Mouse (Mus musculus) kidney, postnatal 25 days (tissue): ENCODE data around the gene Arv1.

ENCODE experiments used
- DNase-seq, 2 experiments: peaks; one replicate each; pipeline ENCODE4 v3.0.0; 2021; ENCODE audit warnings: mixed read lengths in 2 of 2

The Arv1 gene

DNA sequence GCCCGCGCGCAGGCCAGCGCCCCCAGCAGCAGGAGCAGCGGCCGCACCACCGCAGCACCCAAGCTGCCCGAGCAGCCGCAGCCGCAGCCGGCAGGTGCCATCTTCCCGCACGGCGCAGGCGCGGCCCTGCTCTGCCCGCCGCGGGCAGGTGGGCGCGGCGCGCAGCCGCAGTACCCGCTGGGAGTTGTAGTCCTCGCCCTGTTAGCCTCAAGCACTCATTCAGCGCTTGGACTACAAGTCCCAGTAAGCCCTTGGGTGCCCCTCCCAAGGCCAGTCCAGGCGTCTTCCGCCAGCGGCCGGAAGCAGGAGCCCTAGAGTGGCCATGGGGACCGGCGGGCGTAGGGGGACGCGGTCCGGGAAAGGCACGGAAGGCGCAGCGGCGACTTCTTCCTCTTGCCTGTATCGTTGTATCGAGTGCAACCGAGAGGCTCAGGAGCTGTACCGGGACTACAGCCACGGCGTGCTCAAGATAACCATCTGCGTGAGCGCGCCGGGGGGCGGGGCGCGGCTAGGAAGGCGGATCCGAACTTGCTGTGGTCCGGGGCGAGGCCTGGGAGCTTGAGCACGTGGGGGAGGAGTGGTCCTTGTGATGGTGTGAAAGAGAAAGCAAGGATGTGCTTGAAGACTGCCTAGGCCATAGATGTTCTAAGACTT, at the start of gene Arv1, which contains the start of gene Ttc13:
Gene Arv1 (plus strand): TSS at position 278 of the 654 bp plus-strand sequence.
Gene Ttc13 (minus strand): TSS at position 122 of the 654 bp plus-strand sequence.
- DNase-seq, result peak; percentile 95 to 98

DNA sequence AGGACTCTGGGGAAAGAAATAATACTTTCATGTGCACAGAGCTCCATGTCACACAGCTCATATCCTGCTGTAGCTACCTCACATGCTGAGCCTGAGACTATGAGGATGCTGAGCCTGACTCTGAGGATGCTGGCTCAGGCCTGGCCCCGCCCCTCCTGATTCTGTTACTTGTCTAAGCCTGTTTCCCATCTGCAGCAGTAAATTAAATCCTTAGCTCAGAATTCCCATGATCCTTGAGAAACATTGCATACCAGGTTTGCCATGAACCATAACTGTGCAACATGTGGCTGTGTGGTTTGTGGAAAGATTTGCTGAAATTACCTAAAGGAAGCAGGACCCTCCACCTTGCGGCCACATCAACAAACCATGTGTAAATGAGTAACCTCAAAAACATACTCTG, 49.6 kb upstream of the Arv1 start:
- DNase-seq, result no peak

DNA sequence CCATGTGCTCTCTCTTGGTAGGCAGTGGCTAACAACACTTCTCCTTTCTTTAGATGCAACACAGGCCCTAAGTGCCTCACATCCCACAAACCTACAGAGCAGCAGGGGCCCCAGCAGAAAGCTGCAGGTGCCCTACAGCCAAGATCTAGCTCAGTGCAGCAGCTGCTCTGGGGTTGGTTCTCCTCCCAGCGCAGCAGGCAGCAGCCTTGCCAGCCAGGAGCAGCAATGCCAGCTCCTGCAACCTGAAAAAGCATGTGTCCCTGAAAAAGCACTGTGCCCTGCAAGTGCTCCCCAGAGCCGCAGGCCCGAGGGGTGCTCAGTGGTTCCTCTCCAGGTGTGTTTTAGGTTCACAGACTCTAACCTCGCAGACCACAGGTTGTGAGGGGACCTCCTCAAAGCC, 45.3 kb upstream of the Arv1 start:
- DNase-seq, result no peak

DNA sequence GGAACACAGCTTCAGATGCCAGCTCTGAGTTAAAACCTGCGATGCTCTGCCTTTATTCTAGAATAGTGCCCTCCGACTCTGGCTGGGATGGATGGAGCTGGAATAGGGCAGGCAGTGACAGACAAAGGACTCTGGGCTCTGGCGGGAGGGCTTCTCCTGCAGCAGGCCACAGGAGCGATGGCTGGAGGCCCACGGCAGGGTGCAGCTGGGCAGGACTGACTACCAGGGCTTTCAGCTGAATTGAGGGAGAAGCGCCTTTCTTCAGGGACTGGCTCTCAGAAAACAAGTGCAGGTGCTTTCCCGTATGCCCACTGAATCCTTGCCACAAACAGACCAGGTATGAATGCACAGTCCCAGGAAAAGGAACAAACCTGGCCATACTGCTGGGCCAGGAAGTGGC, 44.9 kb upstream of the Arv1 start:
- DNase-seq, result no peak

DNA sequence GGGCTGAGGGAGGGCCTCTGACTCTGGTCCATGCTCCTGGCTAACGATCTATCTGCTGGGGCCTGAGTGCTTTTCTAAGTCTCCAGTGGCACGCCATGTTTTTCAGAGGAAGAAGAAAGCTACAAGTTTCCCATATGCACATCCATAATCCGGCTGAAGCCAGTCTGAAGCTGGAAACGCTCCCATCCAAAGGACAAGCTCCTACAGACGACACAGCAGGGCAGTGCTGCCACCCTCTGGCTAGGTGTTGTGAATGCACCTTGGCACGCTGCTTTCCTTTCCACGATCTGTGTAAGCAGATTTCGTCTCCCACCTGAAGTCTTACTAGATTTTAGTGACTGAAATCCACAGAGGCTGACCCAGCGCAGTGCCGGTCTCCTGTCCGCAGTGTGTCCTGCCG, 44.5 kb upstream of the Arv1 start:
- peak; percentile 85 to 86 for DNase-seq

DNA sequence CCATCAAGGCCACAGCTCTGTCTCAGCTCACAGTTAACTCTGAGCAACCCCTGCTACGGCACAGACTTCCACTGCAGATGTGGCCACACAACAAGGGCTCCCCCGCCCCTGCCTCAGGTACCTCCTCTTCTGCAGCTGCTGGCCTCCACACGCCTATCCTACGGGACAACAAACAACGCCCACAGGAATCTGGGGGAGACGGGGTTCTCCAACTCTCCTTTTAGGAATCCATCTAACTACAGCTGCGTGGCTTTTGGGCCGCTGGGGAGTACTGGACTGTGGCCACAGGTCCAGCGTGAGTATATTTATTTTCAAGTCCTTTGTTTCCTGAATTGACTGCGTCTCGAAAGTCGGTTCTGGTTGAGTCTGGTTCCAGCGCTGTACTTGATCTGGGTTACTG, 43.7 kb upstream of the Arv1 start:
- no peak for DNase-seq

DNA sequence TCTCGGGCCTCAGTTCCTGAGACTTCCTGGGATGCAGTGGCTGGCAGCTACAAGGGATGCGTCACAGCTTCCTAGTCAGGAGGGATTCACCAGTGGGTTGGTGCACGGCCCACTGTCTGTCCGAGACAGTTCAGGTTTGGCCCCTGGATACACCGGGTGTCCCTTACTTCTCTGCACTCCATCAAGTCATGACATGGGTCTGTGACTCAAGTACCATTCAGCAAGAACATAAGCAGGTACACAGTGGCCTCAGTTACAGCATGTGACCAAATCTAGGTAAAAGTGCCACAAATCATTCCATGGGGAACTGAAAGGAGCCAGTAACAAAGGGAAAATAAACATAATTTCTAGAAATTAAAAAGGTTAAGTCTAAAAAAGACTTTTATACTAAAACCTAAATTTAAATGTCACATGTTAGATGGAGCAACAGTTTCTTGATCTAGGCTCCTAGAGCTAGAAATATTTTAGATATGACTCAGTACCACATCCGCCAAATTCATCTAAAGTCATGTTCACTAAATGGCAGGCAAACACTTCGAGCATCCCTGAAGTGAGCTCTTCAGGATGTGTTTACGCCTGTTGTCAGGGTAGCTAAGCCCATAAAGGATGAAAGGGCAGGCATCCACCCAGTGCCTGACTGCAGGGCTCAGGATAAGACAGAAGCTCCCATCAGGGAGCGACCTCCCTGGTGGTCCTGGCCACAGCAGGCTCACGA, 40.7 kb upstream of the Arv1 start:
- DNase-seq, result no peak

DNA sequence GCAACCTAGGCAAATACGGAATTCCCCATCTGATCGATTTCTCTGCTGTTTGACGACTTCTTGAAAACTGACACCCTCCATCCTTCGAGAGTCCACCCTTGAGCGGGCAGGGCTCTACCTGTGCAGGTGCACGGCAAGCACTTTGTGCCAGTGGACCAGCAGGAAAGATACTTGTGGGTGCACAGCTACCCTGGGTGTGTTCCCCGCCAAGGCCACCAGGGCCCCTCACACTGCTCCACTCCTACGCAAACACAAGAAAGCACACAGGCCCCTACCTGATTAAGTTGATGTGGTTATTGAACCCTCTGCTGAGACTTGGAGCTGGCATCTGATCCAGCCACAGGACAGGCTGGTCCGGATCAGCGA, 40.2 kb upstream of the Arv1 start:
- no peak for DNase-seq

DNA sequence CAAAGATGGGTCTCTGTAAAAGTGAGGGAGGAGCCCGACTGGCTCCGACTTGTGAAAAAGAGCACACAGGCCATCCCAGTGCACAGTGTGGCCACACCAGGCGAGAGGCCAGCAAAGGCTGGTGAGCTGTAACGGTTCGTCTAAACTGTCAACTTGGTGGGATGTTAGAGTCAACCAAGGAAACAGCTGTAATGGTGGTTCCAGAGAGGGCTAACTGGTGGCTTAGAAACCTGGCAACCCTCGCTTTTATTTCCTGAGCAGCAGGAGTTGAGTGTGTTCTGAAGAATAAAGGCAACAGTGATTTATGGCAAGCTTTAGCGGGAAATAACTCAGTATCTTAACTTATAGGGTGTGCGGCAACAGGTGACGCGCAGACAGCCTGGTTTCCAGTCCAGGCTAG, 39.7 kb upstream of the Arv1 start:
- DNase-seq, result no peak

DNA sequence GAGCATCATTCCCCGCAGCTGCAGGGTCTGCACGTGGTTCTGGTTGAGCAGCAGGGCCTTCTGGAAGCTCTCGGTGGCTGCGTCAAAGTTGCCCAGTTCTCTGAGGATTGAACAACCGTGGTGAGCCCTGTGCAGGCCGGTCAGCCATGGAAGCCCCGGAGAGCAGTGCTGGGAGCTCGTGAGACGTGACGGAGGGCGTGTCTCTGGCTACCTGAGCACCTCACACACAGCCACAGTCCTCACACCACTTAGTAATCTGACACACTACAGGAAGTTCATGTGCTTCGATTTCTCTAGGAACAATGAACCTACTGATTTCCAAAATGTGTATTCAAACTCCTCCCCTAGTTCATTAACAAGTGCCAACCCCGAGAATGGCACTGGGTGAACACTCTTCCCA, 33.0 kb upstream of the Arv1 start:
- no peak for DNase-seq

DNA sequence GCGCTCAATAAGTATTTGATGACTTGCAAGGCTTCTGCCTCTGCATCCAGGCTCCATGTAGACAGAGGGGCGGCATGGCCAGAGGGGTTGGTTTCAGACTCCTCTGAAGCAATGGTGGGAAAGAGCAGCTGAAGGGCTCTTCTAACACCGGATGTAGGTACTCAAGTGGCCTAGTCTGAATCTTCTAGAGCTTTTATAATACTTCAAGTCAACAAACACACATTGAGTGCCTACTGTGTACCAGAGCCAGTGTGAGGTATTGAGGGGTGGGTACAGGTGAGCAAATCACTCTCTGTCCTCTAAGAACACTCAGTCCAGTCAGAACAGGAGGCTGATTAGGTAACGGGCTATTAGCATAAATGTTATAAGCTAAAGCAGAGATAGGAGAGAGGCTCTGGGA, 30.2 kb upstream of the Arv1 start:
- no peak for DNase-seq

DNA sequence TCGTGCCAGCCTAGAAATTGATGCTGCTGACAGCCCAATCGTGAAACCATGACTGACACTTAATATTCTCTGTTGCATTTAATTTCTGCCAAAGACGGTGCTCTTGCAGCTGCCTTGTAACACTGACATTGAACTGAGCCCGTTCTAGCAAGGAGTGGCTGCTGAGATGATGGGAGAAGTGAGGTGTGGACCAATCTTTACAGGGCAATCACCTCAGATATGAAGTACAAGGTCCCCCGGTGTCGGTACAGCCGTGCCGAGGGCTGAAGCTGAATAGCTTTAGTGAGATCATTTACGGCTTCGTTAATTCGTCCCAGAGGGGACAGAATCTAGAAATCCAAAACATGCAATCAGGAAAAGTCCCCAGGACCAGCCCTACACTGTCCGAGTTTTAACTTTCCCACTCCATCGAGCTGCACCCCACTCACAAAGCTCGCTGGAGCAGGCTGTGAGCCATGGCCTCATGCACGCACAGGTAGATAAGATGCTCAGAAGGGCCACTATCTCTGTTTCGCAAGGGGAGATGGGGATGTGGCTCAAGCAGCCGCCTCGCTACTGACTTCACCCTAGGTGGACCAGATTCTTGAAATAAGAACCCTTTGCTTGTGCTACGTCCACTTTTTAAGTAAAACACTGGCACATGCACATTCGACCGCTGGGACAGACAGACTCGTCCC, 26.4 kb upstream of the Arv1 start:
- DNase-seq, result no peak

DNA sequence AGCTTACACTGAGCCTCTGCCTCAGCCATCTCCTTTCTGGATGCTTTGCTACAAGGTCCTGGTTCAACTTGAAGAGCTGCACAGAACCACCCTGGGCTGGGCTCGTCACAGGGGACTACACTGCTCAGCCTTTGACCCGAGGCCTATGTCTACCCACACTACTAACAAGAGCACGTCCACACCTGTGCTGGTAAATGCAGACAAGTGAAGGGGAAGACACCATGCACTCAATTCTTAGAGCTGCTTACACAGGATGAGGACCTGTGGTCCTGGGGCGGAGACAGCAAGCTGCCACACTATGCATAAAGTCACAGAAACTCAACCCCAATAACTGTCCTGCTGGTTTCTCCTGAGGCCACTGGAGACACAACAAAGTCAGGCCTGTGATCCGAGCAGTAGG, 21.7 kb upstream of the Arv1 start:
- no peak for DNase-seq

DNA sequence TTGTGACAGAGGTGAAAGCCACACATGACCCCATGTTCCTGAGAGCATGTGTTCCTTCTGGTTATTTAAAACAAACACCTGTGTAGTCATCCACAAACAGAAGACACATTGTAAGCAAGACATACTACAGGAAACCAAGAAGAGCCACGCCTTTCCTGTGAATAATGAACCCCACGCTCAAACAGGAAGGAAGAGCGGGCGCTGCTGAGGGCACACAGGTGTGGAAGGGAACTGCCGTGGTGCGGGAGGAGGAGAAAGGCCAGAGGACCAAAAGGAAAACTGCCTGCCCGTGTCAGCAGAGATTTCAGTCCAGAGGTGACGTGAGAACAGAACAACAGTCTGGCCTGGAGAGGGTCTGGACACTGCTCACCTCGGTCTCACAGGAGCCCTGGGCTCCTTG, 20.9 kb upstream of the Arv1 start:
- no peak for DNase-seq

DNA sequence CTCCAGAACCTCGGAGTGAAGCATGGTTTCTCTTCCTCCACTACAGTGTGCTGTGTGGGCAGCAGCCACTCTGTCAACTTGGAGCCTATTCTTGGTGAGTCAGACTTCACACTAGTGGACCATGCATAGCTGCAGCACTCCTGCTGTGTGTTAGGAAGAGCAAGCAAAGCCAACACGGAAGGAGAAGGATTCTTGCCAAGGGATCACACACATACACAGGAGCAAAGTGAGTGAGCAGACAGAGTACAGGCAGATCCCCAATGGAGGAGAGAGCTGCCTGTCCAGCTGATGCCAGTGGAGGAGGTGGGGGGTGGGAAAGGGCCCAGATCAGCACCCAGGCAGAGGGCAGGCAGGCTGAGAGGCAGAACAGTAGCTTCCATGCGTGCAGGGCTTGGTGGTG, 19.8 kb upstream of the Arv1 start:
- no peak for DNase-seq

DNA sequence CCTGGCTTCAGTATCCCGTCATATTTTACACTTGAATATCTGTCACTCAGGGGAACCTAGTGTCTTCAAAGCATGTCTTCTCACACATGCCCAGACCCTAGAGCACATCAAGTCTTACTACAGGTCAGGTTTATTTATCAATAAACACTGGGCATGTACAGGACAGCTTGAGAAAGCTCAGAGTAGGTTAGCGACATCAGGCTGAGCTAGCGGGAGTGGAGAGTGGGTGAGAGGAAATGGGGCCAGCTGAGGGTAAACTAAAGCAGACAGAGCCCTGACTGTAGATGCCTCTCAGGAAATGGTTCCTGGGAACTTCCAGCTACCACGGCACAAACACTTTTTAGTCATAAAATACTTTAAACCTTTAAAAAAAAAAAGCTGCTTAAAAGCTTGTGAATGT, 18.4 kb upstream of the Arv1 start:
- DNase-seq, result no peak

DNA sequence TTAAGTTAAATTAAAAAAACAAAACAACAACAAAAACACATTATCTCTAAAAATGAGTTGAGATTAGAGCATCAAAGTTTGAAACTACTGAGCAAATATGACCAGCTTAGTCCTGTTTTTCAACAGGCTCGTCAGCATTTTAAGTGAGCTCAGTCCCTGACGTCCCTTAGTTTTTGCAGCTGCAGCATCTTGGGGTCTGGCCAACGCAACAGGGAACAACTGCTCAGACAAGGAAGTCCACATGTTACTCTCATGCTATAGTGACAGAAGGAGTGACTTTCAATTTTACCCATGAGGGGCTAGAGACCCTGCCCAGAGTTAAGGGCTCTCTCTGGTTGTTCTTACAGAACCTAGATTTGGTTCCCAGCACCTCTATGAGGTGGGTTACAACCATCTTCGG, 17.6 kb upstream of the Arv1 start:
- DNase-seq, result no peak

DNA sequence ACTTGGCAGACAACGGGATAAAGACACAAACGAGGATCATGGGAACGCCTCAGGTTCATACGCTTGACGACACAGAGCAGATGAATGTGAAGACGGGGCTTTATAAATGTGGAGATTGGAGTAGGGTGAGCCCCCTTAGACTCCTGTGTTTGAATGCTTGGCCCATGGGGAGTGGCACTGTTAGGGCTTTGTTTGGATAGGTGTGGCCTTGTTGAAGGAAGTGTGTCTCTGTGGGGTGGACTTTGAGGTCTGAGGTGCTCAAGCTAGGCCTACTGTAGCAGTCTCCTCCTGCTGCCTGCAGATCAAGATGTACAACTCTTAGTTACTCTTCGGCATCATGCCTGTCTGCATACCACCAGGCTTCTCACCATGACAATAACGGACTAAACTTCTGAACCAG, 16.1 kb upstream of the Arv1 start:
- no peak for DNase-seq

DNA sequence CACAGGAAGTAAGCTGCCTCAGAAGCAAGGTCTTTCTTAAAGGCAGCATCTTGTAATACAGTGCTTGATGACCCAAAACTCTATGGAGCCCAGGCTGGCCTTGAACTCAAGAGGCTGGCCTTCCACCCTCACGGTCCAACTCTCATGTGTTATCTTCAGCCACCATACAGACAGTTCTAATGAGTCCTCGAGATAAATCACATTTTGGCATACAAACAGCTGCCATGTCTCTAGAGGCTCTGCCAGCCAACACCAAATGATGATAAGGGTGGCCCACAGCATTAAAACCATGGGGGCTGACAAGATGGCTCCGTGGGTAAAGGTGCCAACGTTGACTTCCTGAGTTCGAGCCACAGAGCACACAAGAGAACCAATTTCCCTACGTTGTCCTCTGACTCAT, 8.7 kb upstream of the Arv1 start:
- no peak for DNase-seq

DNA sequence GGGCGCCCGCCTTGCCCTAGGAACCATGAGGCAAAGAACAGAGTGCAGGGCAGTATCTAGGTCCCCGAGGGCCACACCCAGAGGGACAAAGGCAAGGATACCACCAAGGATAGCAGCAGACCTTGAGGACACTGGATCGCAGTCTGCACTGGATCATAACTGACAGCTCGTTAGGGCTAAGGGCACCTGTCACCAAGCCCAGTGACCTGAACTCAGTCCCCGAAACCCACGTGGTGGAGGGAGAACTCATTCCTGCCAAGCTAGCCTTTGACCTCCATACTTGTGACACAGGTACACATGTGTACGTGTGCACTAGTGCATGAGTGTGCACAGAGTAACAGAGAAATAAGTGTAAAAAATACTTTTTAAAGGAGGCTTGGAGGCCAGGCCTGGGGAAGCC, 6.2 kb upstream of the Arv1 start:
- DNase-seq, result no peak

DNA sequence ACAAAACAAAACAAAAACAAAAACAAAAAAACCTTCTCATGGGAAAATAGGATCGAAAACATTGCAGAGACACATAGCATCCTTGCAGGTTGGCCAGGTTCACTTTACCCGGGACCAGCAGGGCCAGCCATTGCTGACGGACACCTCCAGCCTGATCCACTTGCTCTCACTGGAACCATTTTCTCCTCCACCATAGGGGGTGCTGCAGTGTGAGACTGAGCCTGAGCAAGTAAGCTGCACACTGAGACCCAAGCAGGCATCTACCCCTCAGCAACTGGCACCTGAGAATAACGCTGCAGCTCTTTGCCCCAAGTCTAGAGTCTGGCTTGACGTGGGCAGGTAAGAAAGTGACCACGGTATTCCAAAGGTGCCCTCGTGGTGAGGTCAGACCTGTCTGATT, 1.8 kb upstream of the Arv1 start:
- no peak for DNase-seq

DNA sequence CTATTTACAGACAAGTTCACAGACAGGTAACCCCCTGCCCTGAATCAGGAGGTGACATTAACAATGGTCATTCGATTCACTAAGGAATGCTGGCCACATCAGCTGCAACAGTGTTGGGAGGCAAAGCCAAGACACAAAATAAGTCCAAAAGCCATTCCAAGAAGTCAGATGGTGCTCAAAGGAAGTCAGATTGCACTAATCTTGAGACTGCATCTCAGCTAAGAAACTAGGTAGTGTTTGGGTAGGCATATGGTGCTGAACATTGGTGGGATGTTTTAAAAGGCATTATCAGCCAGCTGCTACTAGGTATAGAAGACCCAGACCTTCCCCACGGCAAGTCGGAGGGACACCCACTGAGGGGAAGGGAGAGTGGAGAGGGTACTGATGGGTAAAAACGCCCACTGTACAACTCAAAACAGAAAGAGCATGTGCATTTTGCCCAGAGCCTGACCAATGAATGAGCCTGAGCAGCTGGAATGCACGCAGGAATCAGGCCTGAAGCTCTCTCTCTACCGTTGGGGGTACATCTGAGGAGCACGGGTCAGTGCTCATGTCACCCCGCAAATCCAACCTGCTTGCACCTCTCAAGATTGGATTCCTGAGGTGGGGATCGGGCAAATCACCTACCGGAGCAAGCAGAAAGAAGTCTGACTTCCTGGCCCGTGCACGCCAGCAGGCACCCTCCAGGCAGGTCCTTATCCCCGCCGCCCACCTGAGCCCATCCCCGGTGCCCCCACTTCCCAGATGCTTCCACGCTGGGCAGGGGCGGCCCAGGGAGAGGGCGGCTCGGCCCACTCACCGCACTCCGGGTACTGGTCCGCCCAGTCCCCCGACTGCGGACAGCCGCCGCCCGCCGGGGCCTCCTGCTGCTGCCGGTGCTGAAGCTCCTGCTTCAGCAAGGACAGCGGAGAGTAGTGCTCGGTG, 739 bp upstream of the Arv1 start:
- DNase-seq, result no peak

DNA sequence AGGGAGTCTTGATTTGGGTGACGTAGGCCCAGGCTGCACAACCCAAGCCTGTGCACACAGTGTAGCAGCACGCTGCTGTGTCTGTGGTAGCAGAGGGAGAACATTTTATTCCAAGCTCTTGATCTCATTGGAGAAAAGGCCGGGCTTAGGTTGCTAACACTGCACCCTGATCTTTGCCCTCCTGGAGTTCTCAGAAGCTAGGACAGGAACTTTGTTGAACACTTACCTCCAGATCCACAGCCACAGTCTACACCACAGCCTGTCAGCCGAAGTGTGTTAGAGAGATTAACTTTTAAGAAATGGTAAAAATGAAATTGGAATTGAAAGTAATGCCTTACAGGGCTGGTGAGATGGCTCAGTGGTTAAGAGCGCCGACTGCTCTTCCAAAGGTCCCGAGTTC, 2.4 kb downstream of the Arv1 start:
- DNase-seq, result peak in 1 of 2 experiments; percentile 19
